Mouse (Mus musculus): ENCODE results near the gene Gm10645. TPM values are rescaled to one million over a fixed set of nuclear protein-coding genes. Genes with fewer than 3 reads are reported as not detected.

Gm10645 gene
- total RNA-seq, 2 experiments from 2014 or later: 0.88 to 1.2 TPM

Other genes with a start within 250 kb of the Gm10645 start
- gene Tbc1d9, start 818 bp downstream of the Gm10645 start, total RNA-seq (2021): 100 to 1,000 TPM; 102 to 107 TPM
- gene Ucp1, start 124.2 kb upstream of the Gm10645 start, total RNA-seq (2021): not detected
- 10 to 100 TPM; 10.8 to 11.8 TPM for gene Elmod2, start 166.3 kb upstream of the Gm10645 start, total RNA-seq (2021)
- not detected for gene Mgat4d, start 182.3 kb upstream of the Gm10645 start, total RNA-seq (2021)
- 1 to 10 TPM; 7.9 to 9.3 TPM for gene Clgn, start 223.7 kb upstream of the Gm10645 start, total RNA-seq (2021)